Mouse (Mus musculus) c-Kit-negative CD71-positive TER-119-positive erythroid progenitor cells, embryonic 14.5 days (primary cell): Measurements from ENCODE around the gene E430018J23Rik.
"Not testable (repeated sequence)": the region's sequence is repeated elsewhere in the genome, so short reads cannot be mapped to it uniquely, and the experiment has no call there.

Source experiments
- DNase-seq: peaks from one replicate; pipeline ENCODE4 v3.0.0-alpha.2; 2013; ENCODE audit warnings: low read depth, low spot score

E430018J23Rik gene

DNA sequence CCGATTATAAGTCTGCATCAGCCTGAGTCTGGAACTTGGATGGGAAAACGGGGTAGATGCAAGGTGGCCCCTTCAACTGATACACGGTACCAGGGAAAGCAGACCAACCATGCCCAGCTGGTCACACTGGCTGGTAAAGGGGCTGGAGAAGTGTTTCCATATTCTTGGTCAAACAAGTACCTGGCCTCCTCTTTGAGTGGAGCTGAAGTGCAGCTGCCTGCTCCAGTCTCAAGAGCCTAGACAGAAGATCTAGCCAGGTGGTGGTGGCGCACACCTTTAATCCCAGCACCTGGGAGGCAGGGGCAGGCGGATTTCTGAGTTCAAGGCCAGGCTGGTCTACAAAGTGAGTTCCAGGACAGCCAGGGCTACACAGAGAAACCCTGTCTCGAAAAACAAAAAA lies 51.6 kb downstream of the E430018J23Rik start:
- DNase-seq: not testable (repeated sequence)

DNA sequence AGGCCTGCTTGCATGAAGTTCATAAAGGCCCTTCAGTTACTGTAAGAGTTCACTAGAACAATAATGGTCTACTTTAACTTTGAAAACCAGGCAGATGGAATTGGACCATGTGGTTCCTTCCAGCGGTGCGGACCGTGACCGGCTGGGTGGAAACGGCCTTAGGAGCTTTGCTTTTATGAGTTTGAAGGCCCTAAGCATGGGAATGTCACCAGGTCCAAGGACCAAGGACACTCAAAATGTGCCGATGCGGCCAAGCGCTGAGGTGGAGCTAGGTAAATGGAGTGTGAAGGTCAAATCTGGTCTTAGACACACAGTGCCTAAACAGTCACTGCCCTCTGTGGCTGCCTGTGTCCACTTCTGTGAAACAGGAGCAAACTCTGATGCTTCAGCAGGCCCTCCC lies 52.1 kb downstream of the E430018J23Rik start:
- DNase-seq: no peak
